Comparison of ENCODE assay signal across 8 mouse cellular contexts in genomic region chr8:110617801-110618358, GRCm38 (mm10). TPM values are rescaled to one million over a fixed set of nuclear protein-coding genes. Genes with fewer than 3 reads are reported as not detected.
DNase-seq lines count a peak whose midpoint lies in the region; ATAC-seq and TF ChIP-seq lines count a peak whose summit lies in the region.

No protein-coding gene starts in this region.

- no peak for TF ChIP-seq EP300 in lung, postnatal 0 days (IDR thresholded peaks at IDR 0.05)

- H3K9me3 ChIP-seq in lung, postnatal 0 days (ENCODE audit: low read length): no peaks in the 10 kb centered on the region
- no peaks in the 10 kb centered on the region for H3K9me3 ChIP-seq in forebrain, embryonic 11.5 days (ENCODE audit: control insufficient read depth, low read length)
- H3K9me3 ChIP-seq in intestine, postnatal 0 days (ENCODE audit: control insufficient read depth): no peaks in the 10 kb centered on the region
- H3K9me3 ChIP-seq in neural tube, embryonic 13.5 days: no peaks in the 10 kb centered on the region

- H3K27me3 ChIP-seq in lung, postnatal 0 days (replicated peaks; ENCODE audit: insufficient read depth, low read length): no peaks in the 10 kb centered on the region
- H3K27me3 ChIP-seq in forebrain, embryonic 11.5 days (ENCODE audit: control insufficient read depth, insufficient read depth, low read length): no peaks in the 10 kb centered on the region; the same call in 1 of the 2 replicates
- no peaks in the 10 kb centered on the region for H3K27me3 ChIP-seq in intestine, postnatal 0 days (replicated peaks; ENCODE audit: control insufficient read depth, insufficient read depth, low read length)
- peaks cover 14% of the 10 kb centered on the region; the same call in 1 of the 2 replicates for H3K27me3 ChIP-seq in neural tube, embryonic 13.5 days

- H3K4me1 ChIP-seq in lung, postnatal 0 days (ENCODE audit: insufficient read depth, low read depth, low read length): peaks cover 6% of the 10 kb centered on the region; the same call in 1 of the 2 replicates
- peaks cover 7% of the 10 kb centered on the region; the same call in 1 of the 2 replicates for H3K4me1 ChIP-seq in forebrain, embryonic 11.5 days (replicated peaks; ENCODE audit: control insufficient read depth, insufficient read depth, low read length)
- H3K4me1 ChIP-seq in intestine, postnatal 0 days (replicated peaks; ENCODE audit: control insufficient read depth, insufficient read depth, low read length): peaks cover 6% of the 10 kb centered on the region; the same call in 1 of the 2 replicates
- peaks cover 32% of the 10 kb centered on the region for H3K4me1 ChIP-seq in neural tube, embryonic 13.5 days (replicated peaks)

- intact Hi-C loops in gastrocnemius, postnatal 36 days (cut with DNase I): no loop called here

- no peak for DNase-seq in lung, postnatal 0 days (ENCODE audit: low spot score)
- no peak for DNase-seq in lung, postnatal 4 days
- DNase-seq in forebrain, embryonic 11.5 days (ENCODE audit: low spot score): no peak
- no peak for DNase-seq in left cerebral cortex, adult 8-10 months (ENCODE audit: low spot score in 2 of 2)
- no peak for DNase-seq in gastrocnemius, postnatal 36 days
- DNase-seq in right cerebral cortex, postnatal 14 days: no peak

- ATAC-seq in lung, postnatal 0 days: 0 out of 2 replicates have a peak, but pooled peaks have one; percentile 2
- peak; percentile 34 for ATAC-seq in forebrain, embryonic 11.5 days (replicated peaks; ENCODE audit: low FRiP score)
- 0 out of 2 replicates have a peak, but pooled peaks have one; percentile 15 for ATAC-seq in intestine, postnatal 0 days
- ATAC-seq in neural tube, embryonic 13.5 days (ENCODE audit: low read depth): peak; percentile 49

- H3K4me3 ChIP-seq in lung, postnatal 0 days (ENCODE audit: low read depth, low read length): peak overlapping the region; percentile 81
- peak overlapping the region; percentile 92 for H3K4me3 ChIP-seq in forebrain, embryonic 11.5 days (ENCODE audit: low read depth, low read length)
- H3K4me3 ChIP-seq in intestine, postnatal 0 days (ENCODE audit: low read depth, low read length): peak overlapping the region; percentile 96
- H3K4me3 ChIP-seq in neural tube, embryonic 13.5 days: peak overlapping the region; percentile 96

- no peaks in the 10 kb centered on the region for H3K36me3 ChIP-seq in lung, postnatal 0 days (ENCODE audit: insufficient read depth, low read length)
- H3K36me3 ChIP-seq in forebrain, embryonic 11.5 days (ENCODE audit: control insufficient read depth, insufficient read depth, low read length): no peaks in the 10 kb centered on the region
- no peaks in the 10 kb centered on the region for H3K36me3 ChIP-seq in intestine, postnatal 0 days (ENCODE audit: control insufficient read depth, insufficient read depth)
- no peaks in the 10 kb centered on the region for H3K36me3 ChIP-seq in neural tube, embryonic 13.5 days

- TF ChIP-seq CTCF in lung, postnatal 0 days (IDR thresholded peaks at IDR 0.05): no peak
- TF ChIP-seq CTCF in intestine, postnatal 0 days (IDR thresholded peaks at IDR 0.05; ENCODE audit: low read depth): no peak

- H3K4me2 ChIP-seq in lung, postnatal 0 days (replicated peaks; ENCODE audit: low read depth, low read length): peak overlapping the region; percentile 90
- peak overlapping the region; percentile 66 for H3K4me2 ChIP-seq in forebrain, embryonic 11.5 days (ENCODE audit: low read depth, low read length, severe bottlenecking)
- peak overlapping the region; percentile 73 for H3K4me2 ChIP-seq in intestine, postnatal 0 days (replicated peaks; ENCODE audit: low read depth)
- H3K4me2 ChIP-seq in neural tube, embryonic 13.5 days: peak overlapping the region; percentile 95

- WGBS in lung, postnatal 0 days: 19% methylated on average over 14 of the region's 14 CpGs
- WGBS in forebrain, embryonic 11.5 days: 20% methylated on average over 14 of the region's 14 CpGs
- 22% methylated on average over 14 of the region's 14 CpGs for WGBS in intestine, postnatal 0 days
- 25% methylated on average over 14 of the region's 14 CpGs for WGBS in neural tube, embryonic 13.5 days

- no peak overlapping the region for H3K9ac ChIP-seq in lung, postnatal 0 days (replicated peaks; ENCODE audit: low read depth)
- peak overlapping the region; percentile 55 for H3K9ac ChIP-seq in forebrain, embryonic 11.5 days (ENCODE audit: low read length)
- peak overlapping the region; percentile 62 for H3K9ac ChIP-seq in intestine, postnatal 0 days (ENCODE audit: low read depth, low read length)
- peak overlapping the region; percentile 85 for H3K9ac ChIP-seq in neural tube, embryonic 13.5 days

- H3K27ac ChIP-seq in lung, postnatal 0 days (ENCODE audit: low read length): no peak overlapping the region
- H3K27ac ChIP-seq in forebrain, embryonic 11.5 days (ENCODE audit: low read depth, low read length): no peak overlapping the region
- H3K27ac ChIP-seq in intestine, postnatal 0 days (ENCODE audit: low read depth, low read length): no peak overlapping the region
- H3K27ac ChIP-seq in neural tube, embryonic 13.5 days (replicated peaks): peak overlapping the region; percentile 69

RNA-seq across cellular contexts. Expression of gene Vac14, which starts 0.5 kb away (rescaled TPM):
- polyA plus RNA-seq in lung, postnatal 0 days (2015; fragmentation: Nextera tagmentation; extraction: Ambion mirVana): 10.0 and 11.1 TPM in 2 replicates
- polyA plus RNA-seq in forebrain, embryonic 11.5 days (2014; fragmentation: Nextera tagmentation; extraction: Ambion mirVana): 31.8 and 37.3 TPM in 2 replicates
- polyA plus RNA-seq in intestine, postnatal 0 days (2015; fragmentation: Nextera tagmentation; extraction: Ambion mirVana): 14.4 and 14.8 TPM in 2 replicates
- 25.2 TPM in 2 replicates for polyA plus RNA-seq in neural tube, embryonic 13.5 days (2015; fragmentation: Nextera tagmentation; extraction: Ambion mirVana)
- total RNA-seq in left cerebral cortex, adult 8-10 months (2022): 10 to 100 TPM; 29.2 to 30.7 (median 30.4) TPM
- 10 to 100 TPM; 15.8 to 16.0 TPM for total RNA-seq in gastrocnemius, postnatal 36 days (2021)
